Mouse (Mus musculus): ENCODE data around the gene Tesmin.

DNA sequence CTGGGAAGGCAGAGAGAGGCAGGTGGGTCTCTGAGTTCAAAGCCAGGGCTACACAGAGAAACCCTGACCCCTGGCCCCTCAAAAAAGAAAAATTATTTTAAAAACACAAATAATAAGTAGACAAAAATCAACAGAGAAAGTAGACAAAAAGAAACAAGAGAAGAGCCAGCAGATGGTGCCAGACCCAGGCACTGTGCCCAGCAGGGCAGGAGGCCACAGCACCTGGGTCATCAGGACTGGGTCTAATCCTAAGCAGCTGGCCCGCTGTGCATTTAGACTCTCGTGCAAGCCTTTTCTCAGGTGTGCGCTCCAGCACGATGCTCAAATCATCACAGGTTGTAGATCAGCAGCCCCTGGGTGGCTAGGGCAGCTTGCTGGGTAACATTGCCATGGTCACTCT is 25.1 kb upstream of the Tesmin start:
- no peak for TF ChIP-seq RAD21 (IDR thresholded peaks at IDR 0.05; ENCODE audit: low read depth, low read length)
- no peak for TF ChIP-seq POLR2A (IDR thresholded peaks at IDR 0.05; ENCODE audit: low read depth, low read length)
- TF ChIP-seq ZKSCAN1 (IDR thresholded peaks at IDR 0.05; ENCODE audit: borderline replicate concordance, low read depth, low read length), result no peak
- TF ChIP-seq ZC3H11A (IDR thresholded peaks at IDR 0.05; ENCODE audit: low read depth, low read length), result no peak
- TF ChIP-seq HCFC1 (IDR thresholded peaks at IDR 0.05; ENCODE audit: low read depth, low read length), result no peak
- no peak for TF ChIP-seq CTCF (conservative IDR thresholded peaks at IDR 0.05 in 1 of 2, IDR thresholded peaks at IDR 0.05 in 1 of 2; ENCODE audit: low read depth in 2 of 2, low read length in 2 of 2)
- no peak for TF ChIP-seq MAFK (IDR thresholded peaks at IDR 0.05; ENCODE audit: insufficient replicate concordance, low read length)
- no peak for TF ChIP-seq MEF2A (IDR thresholded peaks at IDR 0.05; ENCODE audit: borderline replicate concordance, low read depth, low read length)
- TF ChIP-seq ZMIZ1 (IDR thresholded peaks at IDR 0.05; ENCODE audit: low read depth, low read length), result no peak
- no peak for TF ChIP-seq USF1 (IDR thresholded peaks at IDR 0.05; ENCODE audit: low read depth, low read length)
- TF ChIP-seq MAZ (IDR thresholded peaks at IDR 0.05; ENCODE audit: low read depth, low read length), result no peak
